Mouse (Mus musculus) intestine, embryonic 16.5 days (tissue): ENCODE measurements around the gene Smyd4. TPM values are rescaled to one million over a fixed set of nuclear protein-coding genes. Genes with fewer than 3 reads are reported as not detected.
A peak's percentile ranks its signal among the peaks of the same experiment; 100 is the strongest.

Experiments
- ATAC-seq: fragments of 200-750 bp; cut with Nextera tagmentation; 2 replicates; pipeline ENCODE4 v1.8.0; 2017; ENCODE audit warnings: moderate TSS enrichment, moderate library complexity
- H3K27ac ChIP-seq: fragments of 300-500 bp; sonication (generic); 2 replicates; pipeline ENCODE4 v1.5.1; 2014; ENCODE audit warnings: mild to moderate bottlenecking, low read length
- H3K27me3 ChIP-seq: fragments of 300-500 bp; sonication (generic); replicated peaks from 2 replicates; pipeline ENCODE4 v1.6.1; 2014; ENCODE audit warnings: low read length, control low read depth, mixed read lengths; ENCODE audit not compliant: control insufficient read depth, insufficient read depth
- H3K36me3 ChIP-seq: fragments of 300-500 bp; sonication (generic); 2 replicates; pipeline ENCODE4 v1.6.1; 2014; ENCODE audit warnings: low read length, control low read depth; ENCODE audit not compliant: control insufficient read depth, insufficient read depth
- H3K4me1 ChIP-seq: fragments of 300-500 bp; sonication (generic); 2 replicates; pipeline ENCODE4 v1.6.1; 2014; ENCODE audit warnings: low read length, control low read depth, mixed read lengths; ENCODE audit not compliant: control insufficient read depth, insufficient read depth
- H3K4me2 ChIP-seq: fragments of 300-500 bp; sonication (generic); 2 replicates; pipeline ENCODE4 v1.6.1; 2014; ENCODE audit warnings: low read depth, low read length, control low read depth
- H3K4me3 ChIP-seq: fragments of 300-500 bp; sonication (generic); 2 replicates; pipeline ENCODE4 v1.5.1; 2014; ENCODE audit warnings: mild to moderate bottlenecking, low read length
- H3K9ac ChIP-seq: fragments of 300-500 bp; sonication (generic); 2 replicates; pipeline ENCODE4 v1.6.1; 2014; ENCODE audit warnings: low read depth, low read length
- H3K9me3 ChIP-seq: fragments of 300-500 bp; sonication (generic); 2 replicates; pipeline ENCODE4 v1.6.1; 2016; ENCODE audit warnings: low read length, control low read depth; ENCODE audit not compliant: control insufficient read depth
- WGBS: fragments of 180-500 bp; shearing (Covaris S2); extraction: QIAGEN DNeasy Blood & Tissue Kit; methylation state at CpG from one replicate; pipeline ENCODE4 v1.1.7; 2014; 5-methylcytosine and 5-hydroxymethylcytosine counted together
- microRNA-seq: library from miRNA; unstranded; fragments of <30 nt; microRNA quantifications from one replicate; pipeline ENCODE4, GENCODE M21; 2016
- polyA plus RNA-seq: library from polyadenylated mRNA; unstranded; fragments of >200 nt; fragmentation: Nextera tagmentation; extraction: Ambion mirVana; gene quantifications from 2 replicates; pipeline ENCODE4 v1.2.1, GENCODE M21; 2015

Gene Smyd4
- polyA plus RNA-seq, 1 experiment from 2014 or later = 8.2 TPM

DNA sequence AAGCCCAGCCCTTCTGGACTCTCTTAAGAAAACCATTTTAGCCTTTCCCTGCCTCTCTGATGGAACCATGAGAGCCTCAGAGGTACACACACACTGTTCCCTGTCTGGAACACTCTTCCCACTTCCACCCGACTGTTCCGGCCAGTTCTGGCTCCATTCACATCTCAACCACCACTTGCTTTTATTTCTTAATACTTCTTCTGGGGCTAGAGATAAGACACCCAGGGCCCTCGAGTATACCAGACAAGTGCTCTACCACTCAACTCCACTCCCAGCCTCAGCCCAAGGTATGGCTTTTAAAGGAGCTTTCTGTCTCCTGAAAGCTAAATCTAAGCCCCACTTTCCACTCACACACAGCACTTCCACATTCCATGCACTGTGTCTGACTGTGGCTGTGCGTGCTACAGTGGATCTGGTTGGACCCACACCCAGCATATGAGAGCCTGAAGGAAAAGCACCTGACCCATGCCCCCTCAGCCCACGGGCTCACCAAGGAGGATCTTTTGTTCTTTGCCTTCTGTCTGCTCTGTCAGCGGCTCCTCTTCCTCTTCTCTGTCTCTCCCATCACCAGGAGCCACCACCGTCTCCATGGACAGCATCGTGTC is 102.2 kb downstream of the Smyd4 start:
- Histone ChIP-seq H3K27me3 (no peaks in the 10 kb centered on the region), H3K9me3 (no peaks in the 10 kb centered on the region), H3K4me1 (peaks cover 16% of the 10 kb centered on the region), H3K36me3 (peaks cover 5% of the 10 kb centered on the region; the same call in 1 of the 2 replicates), H3K4me3 (no peak overlapping the region), H3K27ac (no peak overlapping the region), H3K9ac (no peak overlapping the region), H3K4me2 (no peak overlapping the region)
- ATAC-seq = no peak
- 87% methylated on average over 8 of the region's 8 CpGs for WGBS

DNA sequence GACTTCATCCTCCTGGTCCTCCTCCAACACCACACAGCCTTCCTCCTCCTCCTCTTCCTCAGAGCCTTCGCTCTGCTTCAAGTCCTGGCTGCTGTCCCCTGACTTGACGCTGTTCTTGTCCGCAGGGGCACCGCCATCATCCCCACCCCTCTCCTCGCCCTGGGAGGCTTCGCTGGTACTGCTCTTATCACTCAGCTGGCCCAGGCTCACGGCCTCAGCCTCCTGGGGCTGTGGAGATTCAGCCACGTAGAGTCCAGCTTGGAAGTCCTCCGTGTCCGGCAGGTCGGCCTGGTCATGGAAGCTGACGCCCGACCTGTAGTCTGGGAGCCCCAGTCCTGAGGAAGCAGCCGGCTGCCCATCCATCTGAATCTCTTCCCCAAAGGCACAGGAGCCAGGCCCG is 102.7 kb downstream of the Smyd4 start:
- H3K4me1 ChIP-seq = peaks cover 16% of the 10 kb centered on the region
- 86% methylated on average over 15 of the region's 15 CpGs for WGBS
- 0 out of 2 replicates have a peak, but pooled peaks cover 5% of the 10 kb centered on the region for H3K36me3 ChIP-seq
- H3K4me2 ChIP-seq = no peak overlapping the region
- no peaks in the 10 kb centered on the region for H3K9me3 ChIP-seq
- H3K27me3 ChIP-seq = no peaks in the 10 kb centered on the region
- 0 out of 2 replicates have a peak overlapping the region, but pooled peaks have one; percentile 11 for H3K9ac ChIP-seq
- ATAC-seq = no peak
- H3K27ac ChIP-seq = no peak overlapping the region
- no peak overlapping the region for H3K4me3 ChIP-seq

DNA sequence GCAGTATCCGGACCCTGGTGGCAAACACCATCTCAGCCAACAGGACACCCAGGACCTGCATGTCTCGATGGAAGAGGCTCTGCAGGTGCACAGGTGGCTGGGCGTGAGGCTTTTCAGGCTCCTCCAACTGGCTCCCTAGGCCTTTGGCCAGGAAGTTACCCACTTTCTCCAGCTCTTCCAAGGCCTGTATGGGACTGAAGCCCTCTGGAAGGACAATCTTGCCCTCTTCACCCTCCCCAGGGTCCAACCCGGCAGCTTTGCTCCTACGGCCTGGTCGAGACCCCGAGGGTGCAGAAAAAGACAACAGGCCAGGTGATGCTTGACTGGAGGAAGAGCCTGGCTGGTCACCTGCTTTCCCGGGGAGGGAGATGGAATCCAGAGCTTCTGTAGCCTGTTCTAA is 103.8 kb downstream of the Smyd4 start:
- 0 out of 2 replicates have a peak, but pooled peaks cover 5% of the 10 kb centered on the region for H3K36me3 ChIP-seq
- no peaks in the 10 kb centered on the region for H3K27me3 ChIP-seq
- WGBS = 91% methylated on average over 8 of the region's 8 CpGs
- no peak overlapping the region for H3K4me2 ChIP-seq
- H3K4me3 ChIP-seq = no peak overlapping the region
- H3K27ac ChIP-seq = no peak overlapping the region
- no peak for ATAC-seq
- H3K9me3 ChIP-seq = no peaks in the 10 kb centered on the region
- peaks cover 16% of the 10 kb centered on the region for H3K4me1 ChIP-seq
- no peak overlapping the region for H3K9ac ChIP-seq

DNA sequence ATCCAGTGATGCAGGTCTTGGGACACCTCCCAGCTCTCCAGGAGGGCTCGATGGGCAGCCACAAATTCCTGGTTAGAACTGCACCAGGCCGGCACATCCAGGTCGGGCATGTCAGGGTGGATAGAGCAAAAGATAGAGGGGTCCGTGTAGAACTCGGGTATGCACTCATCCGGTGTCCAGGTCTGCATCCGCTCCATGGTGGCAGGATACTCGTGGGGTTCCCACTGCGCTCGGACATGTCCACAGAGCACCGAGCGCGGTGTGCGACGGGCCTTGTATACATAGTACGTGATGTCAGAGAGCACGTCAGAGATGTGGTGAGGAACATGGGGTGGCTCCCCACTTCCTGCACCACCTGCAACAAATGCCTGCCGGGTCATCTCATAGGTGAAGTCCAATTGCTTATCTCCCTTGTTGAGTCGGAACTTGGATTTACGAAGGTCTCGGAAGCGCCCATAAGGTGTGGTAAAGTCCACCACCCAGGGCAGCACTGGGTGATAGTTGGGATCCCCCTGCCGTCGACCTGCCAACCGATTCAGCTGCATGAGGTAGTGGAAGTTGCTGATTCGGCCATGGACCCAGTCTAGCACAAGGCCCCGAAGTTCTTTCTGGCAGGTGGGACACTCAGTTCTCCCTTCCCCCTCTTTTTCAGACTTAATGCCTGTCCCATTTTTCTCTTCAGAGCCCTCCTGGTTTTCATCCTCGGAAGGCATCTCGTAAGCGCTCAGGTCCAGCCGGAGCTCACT is 104.8 kb downstream of the Smyd4 start:
- H3K4me1 ChIP-seq = peaks cover 16% of the 10 kb centered on the region
- no peaks in the 10 kb centered on the region for H3K27me3 ChIP-seq
- H3K4me2 ChIP-seq = peak overlapping the region; percentile 90; the same call in 1 of the 2 replicates
- peak overlapping the region; percentile 74; the same call in 1 of the 2 replicates for H3K9ac ChIP-seq
- no peak overlapping the region for H3K27ac ChIP-seq
- 91% methylated on average over 31 of the region's 31 CpGs for WGBS
- 0 out of 2 replicates have a peak, but pooled peaks cover 5% of the 10 kb centered on the region for H3K36me3 ChIP-seq
- H3K4me3 ChIP-seq = peak overlapping the region; percentile 75
- ATAC-seq = no peak
- H3K9me3 ChIP-seq = no peaks in the 10 kb centered on the region

GRCm38 (mm10) chr11:75453991-75454930 is 106.0 kb downstream of the Smyd4 start, which contains the start of gene Wdr81:
Wdr81 (minus strand) TSS chr11:75454717.
- no peaks in the 10 kb centered on the region for H3K27me3 ChIP-seq
- peak within 1 kb of the TSS; percentile 74 for H3K9ac ChIP-seq
- H3K27ac ChIP-seq = peak within 1 kb of the TSS; percentile 68; the same call in 1 of the 2 replicates
- peak within 1 kb of the TSS; percentile 75 for H3K4me3 ChIP-seq
- 0 out of 2 replicates have a peak, but pooled peaks cover 2% of the 10 kb centered on the region for H3K36me3 ChIP-seq
- 2% methylated on average over 56 of the region's 56 CpGs for WGBS
- no peaks in the 10 kb centered on the region for H3K9me3 ChIP-seq
- peak; percentile 93 for ATAC-seq
- H3K4me1 ChIP-seq = peaks cover 16% of the 10 kb centered on the region
- peak within 1 kb of the TSS; percentile 90 for H3K4me2 ChIP-seq

Small RNA genes within 50 kb of the gene (microRNA-seq; reads per million reads assigned to microRNA genes)
- not detected for gene Gm47300

Other genes starting within 250 kb of the Smyd4 start
- gene Hic1, start 178.9 kb upstream of the Smyd4 start, polyA plus RNA-seq = 7.1 and 8.6 TPM in 2 replicates
- 18.7 and 23.9 TPM in 2 replicates for gene Ovca2, start 169.6 kb upstream of the Smyd4 start, polyA plus RNA-seq
- gene Dph1, start 157.2 kb upstream of the Smyd4 start, polyA plus RNA-seq = 20.3 and 22.7 TPM in 2 replicates
- gene Rtn4rl1, start 154.7 kb upstream of the Smyd4 start, polyA plus RNA-seq = 1.5 and 1.6 TPM in 2 replicates
- 82.8 and 91.9 TPM in 2 replicates for gene Rpa1, start 109 bp upstream of the Smyd4 start, polyA plus RNA-seq
- gene Serpinf1, start 74.3 kb downstream of the Smyd4 start, polyA plus RNA-seq = 32.4 and 38.7 TPM in 2 replicates
- 23.2 and 32.8 TPM in 2 replicates for gene Serpinf2, start 91.2 kb downstream of the Smyd4 start, polyA plus RNA-seq
- 6.9 and 9.8 TPM in 2 replicates for gene Wdr81, start 106.3 kb downstream of the Smyd4 start, polyA plus RNA-seq
- gene Tlcd2, start 113.3 kb downstream of the Smyd4 start, polyA plus RNA-seq = 17.2 and 19.6 TPM in 2 replicates
- gene Prpf8, start 138.4 kb downstream of the Smyd4 start, polyA plus RNA-seq = 34.8 and 36.3 TPM in 2 replicates
- 2.4 and 2.7 TPM in 2 replicates for gene Rilp, start 161.7 kb downstream of the Smyd4 start, polyA plus RNA-seq
- 5.6 and 6.0 TPM in 2 replicates for gene Scarf1, start 165.1 kb downstream of the Smyd4 start, polyA plus RNA-seq
- gene Slc43a2, start 183.3 kb downstream of the Smyd4 start, polyA plus RNA-seq = 22.0 and 27.7 TPM in 2 replicates
- gene Pitpna, start 239.7 kb downstream of the Smyd4 start, polyA plus RNA-seq = 84.2 and 98.1 TPM in 2 replicates